Mouse (Mus musculus) layer of hippocampus, adult 2 months (tissue): Measurements from ENCODE around the gene Kirrel3. TPM values are rescaled to one million over a fixed set of nuclear protein-coding genes. Genes with fewer than 3 reads are reported as not detected.

Source experiments
- DNase-seq, 2 experiments: peaks; one replicate each; pipeline ENCODE4 v3.0.0; 2022; ENCODE audit warnings: low spot score in 2 of 2
- H3K27ac ChIP-seq: fragments of 200-600 bp; 2 replicates; pipeline ENCODE4 v1.8.1; 2022
- H3K4me3 ChIP-seq: fragments of 200-600 bp; 2 replicates; pipeline ENCODE4 v1.8.1; 2022; ENCODE audit warnings: mild to moderate bottlenecking
- CTCF ChIP-seq: fragments of 200-600 bp; conservative IDR thresholded peaks from 2 replicates; pipeline ENCODE4 v1.8.1; 2022; ENCODE audit warnings: antibody characterized with exemption, mild to moderate bottlenecking, moderate library complexity
- total RNA-seq, 2 experiments: library from RNA; stranded (reverse); gene quantifications; 2 replicates each; pipeline ENCODE4 v1.2.3; 2021

Kirrel3 gene
- total RNA-seq, 2 experiments from 2014 or later: 55.6 to 57.5 TPM

DNA sequence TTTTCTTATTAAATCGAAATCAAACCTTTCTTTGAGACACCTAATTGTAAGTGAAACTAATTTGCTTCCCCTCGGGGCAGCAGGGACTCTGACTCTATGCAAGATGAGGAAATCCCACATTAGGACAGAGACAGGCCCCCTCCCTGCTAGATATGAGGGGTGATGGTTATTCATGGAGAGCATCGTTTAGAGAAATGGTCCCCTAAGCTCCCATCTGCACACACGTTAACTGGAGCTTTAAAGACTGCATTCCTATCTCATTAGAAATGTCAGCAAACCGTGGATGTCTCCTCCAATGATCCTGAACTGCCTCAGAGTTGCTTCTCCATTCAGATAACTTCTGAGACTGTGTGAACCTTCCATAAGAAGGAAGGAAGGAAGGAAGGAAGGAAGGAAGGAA lies 273.2 kb downstream of the Kirrel3 start:
- no peak for DNase-seq
- Histone ChIP-seq H3K4me3 (no peak overlapping the region), H3K27ac (no peak overlapping the region)
- TF ChIP-seq CTCF: no peak

DNA sequence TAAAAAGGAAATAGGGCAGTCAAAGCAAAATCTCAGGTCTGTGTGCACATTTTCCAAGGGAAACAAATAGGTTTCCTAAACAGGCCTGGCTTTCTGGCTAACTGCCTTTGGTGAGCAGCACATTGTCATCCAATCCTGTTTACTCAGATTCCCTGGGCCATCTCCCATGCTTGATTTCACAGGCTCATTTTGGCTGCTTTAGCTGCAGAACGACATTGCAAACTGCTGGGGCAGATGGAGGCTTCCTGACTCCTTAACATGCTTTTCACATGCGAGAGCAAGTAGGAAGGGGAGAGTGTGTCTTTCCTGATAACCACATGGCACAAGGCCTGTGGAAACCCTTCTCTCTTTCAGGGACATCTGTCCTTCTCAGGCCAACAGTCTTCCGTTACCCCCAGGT lies 274.8 kb downstream of the Kirrel3 start:
- DNase-seq: peak in 1 of 2 experiments; percentile 45
- peak overlapping the region; percentile 79 for H3K27ac ChIP-seq
- no peak for TF ChIP-seq CTCF

DNA sequence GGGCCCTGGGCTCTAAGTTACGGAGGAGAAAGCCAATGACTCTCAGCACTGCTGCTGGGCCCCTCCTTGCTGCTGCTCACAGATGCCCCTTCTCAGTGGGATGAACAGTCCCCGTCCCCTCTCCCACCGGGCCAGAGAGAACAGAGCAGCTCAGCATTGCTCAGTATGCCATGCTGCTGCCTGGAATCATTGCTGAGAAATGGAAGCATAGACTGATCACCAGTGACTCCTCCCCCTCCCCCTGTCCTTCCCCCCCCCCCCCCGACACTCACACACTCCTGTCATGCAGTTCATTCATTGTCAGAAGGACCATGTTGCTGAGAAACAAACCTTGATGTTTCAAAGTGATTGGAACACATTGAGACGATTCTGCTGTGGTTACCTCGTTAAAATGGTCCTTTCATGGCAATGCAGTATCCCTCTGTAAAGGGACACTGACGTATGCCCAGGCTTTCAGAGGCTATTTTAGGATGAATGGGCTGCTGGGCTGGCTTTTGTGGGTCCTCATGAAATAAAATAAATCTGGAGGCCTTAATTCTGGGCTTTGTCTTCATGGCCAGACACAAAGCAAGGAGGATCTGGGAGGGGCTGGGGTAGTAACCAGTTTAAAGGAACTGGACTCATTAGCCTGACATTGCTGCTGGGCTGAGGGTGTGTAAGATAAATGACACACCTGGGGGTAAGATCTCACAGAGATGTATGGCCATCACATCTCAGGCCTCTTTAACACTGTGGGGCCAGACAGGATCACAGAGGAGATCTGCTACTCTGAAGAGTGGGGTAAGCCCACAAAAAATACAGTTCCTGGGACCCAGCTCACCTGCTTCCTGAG lies 281.3 kb downstream of the Kirrel3 start:
- H3K4me3 ChIP-seq: no peak overlapping the region
- DNase-seq: no peak
- H3K27ac ChIP-seq: no peak overlapping the region
- no peak for TF ChIP-seq CTCF

More for the DNA sequence above, 274.8 kb downstream of the Kirrel3 start:
- H3K4me3 ChIP-seq: no peak overlapping the region

DNA sequence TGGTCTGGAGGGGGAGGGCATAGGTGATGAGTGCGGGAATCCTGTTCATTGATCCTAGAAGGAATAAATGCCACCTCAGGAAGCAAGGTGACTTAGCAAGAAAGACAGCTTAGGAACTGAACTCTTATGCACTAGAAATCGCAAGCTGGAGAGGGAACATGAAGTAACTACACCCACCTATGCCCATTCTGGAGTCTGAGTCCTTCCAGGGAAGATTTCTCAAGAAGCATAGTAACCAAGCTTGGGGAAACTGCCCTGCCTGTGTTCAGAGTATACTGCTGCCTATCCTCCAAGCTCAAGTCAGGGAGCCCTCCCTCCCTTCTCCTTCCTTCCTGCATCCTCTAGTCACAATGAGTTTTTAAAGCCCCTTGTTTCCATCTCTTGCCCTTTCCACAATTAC lies 283.3 kb downstream of the Kirrel3 start:
- no peak for DNase-seq
- TF ChIP-seq CTCF: no peak

DNA sequence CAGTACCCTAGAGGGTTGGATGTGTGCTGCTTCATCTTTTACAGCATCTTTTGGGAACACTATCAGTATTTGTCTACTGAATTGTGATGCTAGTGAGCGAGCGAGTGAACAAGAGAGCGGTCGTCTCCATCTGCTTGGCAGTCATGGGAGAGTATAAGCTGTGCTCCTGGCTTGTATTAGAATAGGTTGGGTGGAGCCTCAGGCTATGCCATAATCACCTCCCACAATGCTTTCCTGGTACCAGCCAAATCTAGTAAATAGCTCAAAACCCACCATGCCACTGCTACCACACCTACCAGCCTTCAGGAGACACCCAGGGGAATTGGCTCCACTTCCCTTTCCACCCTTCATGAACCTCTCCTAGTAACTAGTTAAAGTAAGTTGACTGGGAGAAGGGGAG lies 285.3 kb downstream of the Kirrel3 start:
- Histone ChIP-seq H3K27ac (peak overlapping the region; percentile 74), H3K4me3 (no peak overlapping the region)
- DNase-seq: no peak
- no peak for TF ChIP-seq CTCF

More for the DNA sequence above, 283.3 kb downstream of the Kirrel3 start:
- no peak overlapping the region for H3K4me3 ChIP-seq
- no peak overlapping the region for H3K27ac ChIP-seq

DNA sequence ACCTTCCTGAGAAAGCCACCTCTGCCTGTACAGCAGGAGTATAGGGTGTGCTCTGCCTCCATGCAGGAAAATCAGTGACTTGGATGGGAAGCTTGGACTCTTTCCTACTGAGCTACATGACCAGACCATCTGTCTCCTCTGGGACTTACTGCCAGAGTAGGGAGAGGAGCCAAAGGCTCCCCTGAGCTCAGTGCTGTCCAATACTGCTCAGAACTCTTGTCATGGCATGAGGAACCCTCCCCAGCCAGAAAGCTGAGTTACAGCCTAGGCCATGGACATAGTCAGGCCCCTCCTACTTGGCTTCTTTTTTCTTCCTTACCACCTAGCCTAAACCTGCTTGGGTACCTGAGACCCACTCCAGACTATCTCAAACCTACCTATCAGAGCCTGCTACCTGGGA lies 285.7 kb downstream of the Kirrel3 start:
- DNase-seq: no peak
- no peak for TF ChIP-seq CTCF
- Histone ChIP-seq H3K4me3 (no peak overlapping the region), H3K27ac (peak overlapping the region; percentile 74)

DNA sequence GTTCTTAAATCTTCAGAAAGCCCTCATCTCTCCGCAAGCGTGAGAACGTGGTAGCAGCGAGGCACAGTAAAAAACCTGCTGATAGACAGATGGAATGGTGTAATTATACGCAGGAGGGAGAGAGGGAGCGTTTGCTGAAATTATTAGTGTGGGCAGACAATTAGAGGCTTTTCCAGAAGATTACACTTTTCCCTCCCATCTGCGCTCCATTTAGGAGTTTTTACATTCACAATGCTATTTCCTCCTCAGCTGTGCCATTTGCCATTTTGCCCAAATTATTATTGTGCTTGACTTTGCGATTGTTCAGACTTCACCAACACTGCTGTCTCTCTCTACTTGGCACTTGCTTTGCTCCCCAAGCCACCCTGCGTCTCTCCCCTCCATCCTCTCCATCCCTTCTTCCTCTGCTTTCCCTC lies 286.3 kb downstream of the Kirrel3 start:
- TF ChIP-seq CTCF: no peak
- H3K4me3 ChIP-seq: no peak overlapping the region
- DNase-seq: peak; percentile 60 to 79
- peak overlapping the region; percentile 74 for H3K27ac ChIP-seq

DNA sequence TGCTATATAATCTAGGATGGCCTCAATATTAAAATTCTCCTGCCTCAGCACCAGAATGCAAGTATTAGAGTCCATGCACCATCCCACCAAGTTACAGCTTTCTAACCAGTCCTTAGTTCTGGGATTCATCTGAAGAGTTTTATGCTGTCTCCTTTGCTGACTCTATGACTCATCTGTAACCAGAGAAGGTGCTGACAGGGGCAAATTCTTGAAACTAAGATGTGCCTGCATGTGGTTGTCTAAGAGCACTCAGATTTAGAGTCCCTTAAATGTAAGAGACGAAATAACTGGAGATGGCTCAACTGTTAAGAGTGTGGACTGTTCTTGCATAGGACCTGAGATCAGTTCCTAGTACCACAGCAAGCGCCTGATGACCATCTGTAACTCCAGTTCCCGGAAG lies 295.7 kb downstream of the Kirrel3 start:
- no peak overlapping the region for H3K27ac ChIP-seq
- DNase-seq: no peak
- H3K4me3 ChIP-seq: no peak overlapping the region
- no peak for TF ChIP-seq CTCF

DNA sequence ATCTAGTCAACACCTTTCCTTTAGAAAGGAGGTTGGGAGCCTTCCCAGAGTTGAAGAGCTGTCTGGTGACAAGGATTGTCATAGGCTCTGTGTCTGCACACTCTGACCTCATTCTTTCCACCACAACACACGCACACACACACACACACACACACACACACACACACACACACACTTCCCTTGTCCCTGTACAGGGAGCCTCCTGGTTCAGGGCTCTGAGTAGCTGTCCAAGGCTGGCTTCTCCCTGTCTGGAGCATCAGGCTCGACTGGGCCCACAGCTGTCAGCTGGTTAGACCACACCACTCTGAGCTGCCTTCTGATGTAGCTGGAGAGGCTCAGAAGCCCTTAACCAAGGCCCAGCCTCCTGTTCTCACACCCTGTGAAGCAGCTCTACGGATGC lies 302.2 kb downstream of the Kirrel3 start:
- H3K4me3 ChIP-seq: no peak overlapping the region
- no peak overlapping the region for H3K27ac ChIP-seq
- no peak for TF ChIP-seq CTCF
- DNase-seq: no peak

DNA sequence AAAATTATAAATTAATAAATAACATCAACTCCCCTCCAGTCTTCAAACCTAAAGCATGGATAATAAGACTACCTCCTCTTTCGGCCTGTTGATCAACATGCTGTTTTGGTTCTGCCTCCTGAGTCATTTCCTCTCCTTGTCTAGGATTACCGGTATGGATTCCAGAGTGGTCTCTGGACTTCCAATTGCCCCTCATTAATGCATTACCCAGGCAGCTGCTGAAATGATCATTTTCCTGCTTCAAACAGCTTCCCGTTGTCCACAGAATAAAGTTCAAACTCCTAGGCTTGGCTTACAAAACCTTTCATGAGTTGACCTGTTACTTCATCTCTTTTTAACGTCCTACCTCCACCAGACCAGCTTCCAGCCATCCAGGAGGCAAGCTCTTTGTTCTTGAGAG lies 309.5 kb downstream of the Kirrel3 start:
- H3K27ac ChIP-seq: no peak overlapping the region
- no peak overlapping the region for H3K4me3 ChIP-seq
- no peak for DNase-seq
- no peak for TF ChIP-seq CTCF

DNA sequence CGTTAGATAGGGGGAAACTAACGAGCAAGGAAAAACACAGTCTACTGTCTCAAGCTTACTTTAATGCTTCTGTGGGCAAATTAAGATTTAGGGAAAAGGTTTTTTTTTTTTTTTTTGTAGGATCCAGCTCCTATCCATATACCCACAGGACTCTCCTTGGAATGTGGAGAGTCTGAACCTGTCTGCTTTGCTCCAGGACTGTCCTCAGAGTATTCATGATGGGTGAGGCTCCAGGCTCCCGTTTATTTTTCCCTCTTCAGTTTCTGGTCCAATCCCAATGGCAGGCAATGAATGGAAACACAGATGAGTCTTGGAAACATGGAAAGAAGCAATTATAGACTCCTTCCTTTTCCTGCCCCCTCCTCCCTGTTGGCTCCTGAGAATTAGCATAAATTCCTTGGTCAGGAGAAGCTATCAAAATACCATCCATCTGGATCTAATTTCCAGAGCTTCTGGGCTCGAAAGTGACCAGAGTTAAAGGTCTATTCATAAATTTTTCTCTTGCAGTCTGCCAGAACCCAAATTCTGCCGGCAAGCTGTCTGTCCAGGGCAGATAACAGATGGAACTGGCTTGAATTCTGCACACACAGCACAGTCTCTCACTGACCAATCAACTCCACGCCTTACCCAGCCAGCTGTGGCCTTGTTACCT lies 312.1 kb downstream of the Kirrel3 start:
- 0 out of 2 replicates have a peak overlapping the region, but pooled peaks have one; percentile 5 for H3K27ac ChIP-seq
- DNase-seq: no peak
- no peak overlapping the region for H3K4me3 ChIP-seq
- no peak for TF ChIP-seq CTCF

DNA sequence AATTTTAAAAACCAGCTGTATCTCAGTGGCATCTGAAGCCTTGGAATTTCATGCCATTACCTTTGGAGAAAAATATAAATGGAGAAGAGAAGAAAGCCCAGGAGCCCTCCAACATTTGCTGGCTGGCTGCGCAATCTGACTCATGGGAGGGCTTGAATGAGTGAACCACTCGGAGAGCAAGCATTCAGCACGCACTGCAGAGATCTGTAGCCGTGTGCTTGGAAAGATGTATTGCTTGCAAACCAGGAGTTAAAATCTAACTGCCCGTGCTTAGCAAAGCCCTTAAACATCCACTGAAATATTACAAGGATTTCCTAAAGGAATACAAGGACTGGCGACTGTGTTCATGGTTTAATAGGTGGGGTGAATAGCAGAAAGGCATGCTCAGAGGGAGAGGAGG lies 316.0 kb downstream of the Kirrel3 start:
- TF ChIP-seq CTCF: no peak
- DNase-seq: no peak
- Histone ChIP-seq H3K27ac (no peak overlapping the region), H3K4me3 (no peak overlapping the region)

DNA sequence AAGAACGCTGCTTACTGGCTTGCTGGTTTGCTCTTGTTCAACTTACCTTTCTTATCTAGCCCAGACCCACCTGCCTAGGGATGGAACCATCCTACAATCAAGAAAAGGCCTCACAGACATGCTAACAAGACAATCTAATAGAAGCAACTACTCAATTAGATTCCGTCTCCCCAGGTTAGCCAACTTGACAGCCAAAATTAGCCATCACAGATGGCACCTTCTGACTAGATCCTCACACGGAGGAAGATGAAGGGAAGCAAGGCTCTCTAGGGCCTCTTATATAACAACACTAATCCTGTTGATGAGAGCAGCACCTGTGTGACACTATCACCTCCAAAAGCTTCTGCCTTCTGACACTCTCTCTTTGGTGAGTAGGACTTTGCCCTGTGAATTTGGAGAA lies 321.2 kb downstream of the Kirrel3 start:
- Histone ChIP-seq H3K27ac (no peak overlapping the region), H3K4me3 (no peak overlapping the region)
- DNase-seq: no peak
- no peak for TF ChIP-seq CTCF
